Mouse (Mus musculus) spleen, adult 10 weeks (tissue): ENCODE measurements around the gene Tbxas1. TPM values are rescaled to one million over a fixed set of nuclear protein-coding genes. Genes with fewer than 3 reads are reported as not detected.

Source experiments
- polyA plus RNA-seq: library from polyadenylated mRNA; stranded (reverse); fragments of 350-450 nt; fragmentation: Illumina TruSeq; extraction: RNeasy Lipid Tissue Mini Kit (QIAGEN cat#74804); gene quantifications from one replicate; pipeline ENCODE4 v1.2.3, GENCODE M21; 2015; ENCODE audit warnings: low replicate concordance; ENCODE audit not compliant: insufficient read depth

Gene Tbxas1
- polyA plus RNA-seq = 16.3 TPM

DNA sequence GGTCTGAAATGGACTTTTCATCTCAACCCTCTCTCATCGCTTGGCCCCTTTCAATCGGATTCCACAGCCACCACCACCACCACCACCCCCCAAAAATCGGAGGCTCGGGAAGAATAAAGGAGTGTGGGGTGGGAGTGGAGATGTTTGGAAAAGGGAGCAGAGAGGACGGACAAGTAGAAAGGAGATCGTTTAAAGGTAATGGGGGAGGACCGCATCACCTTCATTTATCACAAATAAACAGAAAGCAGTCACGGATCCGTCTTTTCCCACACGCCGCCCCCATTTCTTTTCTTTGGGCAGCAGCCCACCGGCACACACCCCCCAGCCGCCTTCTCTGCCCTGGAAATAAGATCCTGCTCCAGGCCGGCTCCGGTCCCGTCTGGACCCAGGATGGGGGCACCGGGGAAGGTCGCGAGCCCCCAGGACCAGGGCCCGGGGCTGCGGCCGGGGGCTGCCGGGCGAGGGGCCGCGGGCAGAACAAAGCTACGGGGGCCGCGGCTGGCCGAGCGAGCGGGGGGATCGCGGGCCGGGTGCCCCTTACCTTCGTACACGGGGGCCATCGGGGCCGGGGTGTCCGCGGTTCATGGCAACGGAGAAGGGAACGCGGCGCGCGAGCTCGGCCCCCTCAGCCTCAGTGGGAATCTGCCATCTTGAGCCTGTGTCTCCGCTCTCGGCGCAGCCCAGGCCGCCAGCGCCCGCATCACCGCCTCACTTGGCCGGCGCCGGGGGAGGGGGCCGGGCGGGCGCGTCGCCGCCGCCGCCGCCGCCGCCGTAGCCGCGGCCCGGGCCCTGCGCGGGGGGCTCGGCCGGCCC, at the start of gene Tbxas1:
Gene Tbxas1, plus strand, starts transcription at position 147 of the 813 bp plus-strand sequence.

DNA sequence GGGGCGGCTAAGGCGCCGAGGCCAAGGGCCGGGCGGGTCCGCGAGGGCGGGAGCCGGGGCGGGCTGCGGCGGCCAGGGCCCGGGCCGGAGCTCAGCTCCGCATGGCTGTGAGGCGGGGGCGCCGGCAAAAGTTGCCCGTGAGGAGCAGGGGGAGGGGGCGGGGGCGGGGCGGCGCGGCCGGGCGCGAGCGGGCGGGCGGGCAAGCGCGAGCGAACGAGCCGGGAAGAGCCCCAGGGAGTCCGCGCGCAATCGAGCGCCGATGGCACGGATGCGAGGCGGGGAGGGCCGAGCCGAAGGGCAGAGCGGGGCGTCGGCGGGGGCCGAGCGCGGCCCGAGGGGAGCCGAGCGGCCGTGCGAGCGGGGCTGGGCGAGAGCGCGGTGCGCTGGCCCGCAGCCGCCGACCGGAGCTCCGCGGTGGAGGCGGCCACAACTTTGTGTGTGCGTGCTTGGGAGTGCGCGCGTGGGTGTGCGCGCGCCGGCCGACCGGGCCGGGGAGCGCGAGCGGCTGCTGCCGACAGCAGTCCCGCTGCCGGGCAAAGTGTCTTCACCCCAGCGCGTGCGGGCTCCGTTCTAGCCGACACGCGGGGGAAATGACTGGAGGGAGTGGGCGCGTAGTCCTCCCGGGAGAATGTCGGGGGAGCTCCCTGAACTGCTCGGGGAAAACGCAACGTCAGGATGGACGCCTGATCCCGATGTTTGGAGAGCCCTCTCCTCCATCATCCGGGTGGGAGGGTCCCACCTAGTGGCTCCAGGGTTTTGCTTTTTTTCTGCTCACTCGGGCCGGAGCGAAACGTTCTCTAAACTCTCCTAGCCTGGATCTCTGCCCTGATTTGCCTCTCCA, 1.1 kb downstream of the Tbxas1 start, which contains the start of gene Hipk2:
Gene Hipk2, minus strand, starts transcription at position 95 of the 841 bp plus-strand sequence.

DNA sequence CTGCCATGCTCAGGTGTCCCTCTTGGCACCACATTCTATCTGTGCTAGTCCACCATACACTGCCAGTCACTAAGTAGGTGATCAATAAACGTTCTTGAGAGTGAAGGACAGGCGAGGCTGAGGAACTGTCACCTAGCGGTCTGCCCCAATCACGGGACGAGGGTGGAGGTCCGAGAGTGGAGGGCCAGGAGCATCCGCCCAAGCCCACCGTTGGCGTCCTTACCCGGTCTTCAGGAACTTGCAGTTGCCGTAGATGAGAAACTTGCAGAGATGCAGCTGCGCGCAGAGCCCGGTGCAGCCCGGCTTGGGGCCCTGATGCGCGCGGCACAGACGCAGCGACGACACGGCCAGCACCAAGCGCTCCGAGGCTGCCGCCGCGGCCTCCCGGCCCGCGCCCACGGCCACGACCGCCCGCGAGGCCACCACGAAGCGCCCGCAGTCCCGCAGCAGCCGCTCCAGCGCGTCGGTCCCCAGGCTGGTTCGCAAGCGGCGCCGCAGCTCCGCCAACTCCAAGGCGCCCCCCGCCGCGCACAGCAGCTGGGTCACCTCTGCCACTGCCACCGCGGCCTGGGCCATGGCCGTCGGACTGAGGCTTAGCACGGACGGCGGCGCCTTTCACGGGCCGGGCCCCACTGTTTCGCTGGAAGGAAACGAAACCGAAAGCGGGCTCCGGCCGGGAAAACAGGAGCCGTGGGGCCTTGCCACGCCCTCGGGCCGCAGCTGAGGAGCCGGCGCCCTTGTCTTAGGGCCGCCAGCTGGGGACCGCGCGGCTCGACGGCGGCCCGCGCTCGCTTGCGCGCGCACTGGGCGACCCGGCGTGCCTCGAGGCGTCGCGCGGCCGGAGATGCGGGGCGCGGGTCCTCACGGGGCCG, 242.6 kb downstream of the Tbxas1 start, which contains the start of gene Parp12:
Gene Parp12, minus strand, starts transcription at position 766 of the 872 bp plus-strand sequence.

Other genes with a start within 250 kb of the Tbxas1 start
- not detected for gene Klrg2, start 238.2 kb upstream of the Tbxas1 start, polyA plus RNA-seq
- not detected for gene Clec2l, start 212.3 kb upstream of the Tbxas1 start, polyA plus RNA-seq
- gene Hipk2, start 761 bp downstream of the Tbxas1 start, polyA plus RNA-seq = 12.3 TPM
- 26.5 TPM for gene Parp12, start 242.9 kb downstream of the Tbxas1 start, polyA plus RNA-seq